12 mouse cellular contexts compared by ENCODE assay signal in the genomic region with DNA sequence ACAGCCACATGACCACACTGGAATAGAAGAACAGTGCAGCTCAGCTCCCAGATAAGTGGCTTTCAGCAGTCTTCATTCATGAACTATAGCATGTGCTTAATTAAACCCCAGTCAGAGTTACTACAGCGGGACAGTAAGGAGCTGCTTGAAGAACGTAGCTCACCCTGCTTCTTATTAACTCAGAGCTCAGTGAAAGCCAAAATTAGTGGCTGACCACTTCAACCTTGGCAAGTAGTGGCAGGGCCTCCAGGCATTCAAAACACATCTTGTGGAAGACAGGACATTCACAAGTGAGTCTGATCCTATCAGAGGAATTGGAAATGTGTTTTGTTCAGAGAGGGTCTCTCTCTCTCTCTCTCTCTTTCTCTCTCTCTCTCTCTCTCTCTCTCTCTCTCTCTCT.
"Had no signal": no experiment of that assay in that cellular context is flagged by ENCODE, and none has a peak within 500 bp of the region (broad histone marks: within the 10 kb centered on the region; RNA-seq: fewer than 3 reads in every experiment).

No protein-coding gene starts in this region.

- H3K4me3 ChIP-seq: layer of hippocampus, adult 2 months; limb, embryonic 12.5 days; liver, embryonic 13.5 days; midbrain, embryonic 12.5 days; neural tube, embryonic 13.5 days had no signal

- H3K27ac ChIP-seq: layer of hippocampus, adult 2 months; limb, embryonic 12.5 days; liver, embryonic 13.5 days; midbrain, embryonic 12.5 days; neural tube, embryonic 13.5 days had no signal

- H3K4me1 ChIP-seq: liver, embryonic 13.5 days; midbrain, embryonic 12.5 days; neural tube, embryonic 13.5 days had no signal

- ATAC-seq: midbrain, embryonic 16.5 days had no signal

- H3K4me2 ChIP-seq: limb, embryonic 12.5 days; liver, embryonic 13.5 days; midbrain, embryonic 12.5 days; neural tube, embryonic 13.5 days had no signal

- H3K36me3 ChIP-seq: limb, embryonic 12.5 days; liver, embryonic 13.5 days; midbrain, embryonic 12.5 days; neural tube, embryonic 13.5 days had no signal

- H3K9me3 ChIP-seq: limb, embryonic 12.5 days; liver, embryonic 13.5 days; midbrain, embryonic 12.5 days; neural tube, embryonic 13.5 days had no signal

- H3K27me3 ChIP-seq: limb, embryonic 12.5 days; liver, embryonic 13.5 days; midbrain, embryonic 12.5 days; neural tube, embryonic 13.5 days had no signal

- H3K9ac ChIP-seq: limb, embryonic 12.5 days; liver, embryonic 13.5 days; midbrain, embryonic 12.5 days; neural tube, embryonic 13.5 days had no signal

- DNase-seq: kidney, postnatal 10 days; kidney, postnatal 4 days; liver; liver, embryonic 13.5 days; lung, adult 18-20 months; right cerebral cortex, postnatal 14 days; thymus, postnatal 4 days had no signal
